Mouse (Mus musculus) cerebellum, adult 11-12 months (tissue): ENCODE data around the gene Got2.
"Not testable (repeated sequence)": the region's sequence is repeated elsewhere in the genome, so short reads cannot be mapped to it uniquely, and the experiment has no call there.

Source experiments
- DNase-seq: peaks from one replicate; pipeline ENCODE4 v3.0.0; 2022

Got2 gene

GRCm38 (mm10) chr8:95864851-95865250, 23.5 kb downstream of the Got2 start:
- DNase-seq = not testable (repeated sequence)

- not testable (repeated sequence) for DNase-seq
Observed at GRCm38 (mm10) chr8:95863761-95864440, 24.4 kb downstream of the Got2 start.

- no peak for DNase-seq
Observed at GRCm38 (mm10) chr8:95854174-95854573, 34.2 kb downstream of the Got2 start.

GRCm38 (mm10) chr8:95853102-95853843, 35.1 kb downstream of the Got2 start, which contains the start of gene Slc38a7:
Gene Slc38a7 (minus strand): TSS chr8:95853539.
- peak; percentile 79 for DNase-seq

GRCm38 (mm10) chr8:95852290-95852689, 36.1 kb downstream of the Got2 start:
- DNase-seq = peak; percentile 29

GRCm38 (mm10) chr8:95850326-95850725, 38.0 kb downstream of the Got2 start:
- no peak for DNase-seq

GRCm38 (mm10) chr8:95848734-95849464, 39.4 kb downstream of the Got2 start:
- DNase-seq = no peak

- DNase-seq = no peak
Observed at GRCm38 (mm10) chr8:95848061-95848551, 40.2 kb downstream of the Got2 start.

- DNase-seq = no peak
Observed at GRCm38 (mm10) chr8:95845026-95845425, 43.3 kb downstream of the Got2 start.

GRCm38 (mm10) chr8:95843968-95844367, 44.4 kb downstream of the Got2 start:
- no peak for DNase-seq

- no peak for DNase-seq
Observed at GRCm38 (mm10) chr8:95841436-95841835, 46.9 kb downstream of the Got2 start.

GRCm38 (mm10) chr8:95839289-95839688, 49.1 kb downstream of the Got2 start:
- DNase-seq = no peak

- no peak for DNase-seq
Observed at GRCm38 (mm10) chr8:95837266-95837665, 51.1 kb downstream of the Got2 start.

- DNase-seq = no peak
Observed at GRCm38 (mm10) chr8:95835891-95836290, 52.5 kb downstream of the Got2 start.

GRCm38 (mm10) chr8:95833435-95833984, 54.8 kb downstream of the Got2 start:
- DNase-seq = no peak

GRCm38 (mm10) chr8:95832603-95833434, 55.5 kb downstream of the Got2 start:
- peak; percentile 66 for DNase-seq

GRCm38 (mm10) chr8:95830144-95830543, 58.2 kb downstream of the Got2 start:
- no peak for DNase-seq

- DNase-seq = not testable (repeated sequence)
Observed at GRCm38 (mm10) chr8:95825162-95825561, 63.2 kb downstream of the Got2 start, which contains the start of gene Sap18b. Gene Sap18b (plus strand): TSS chr8:95825346.

GRCm38 (mm10) chr8:95822699-95823098, 65.6 kb downstream of the Got2 start:
- DNase-seq = no peak

GRCm38 (mm10) chr8:95822096-95822495, 66.3 kb downstream of the Got2 start:
- no peak for DNase-seq

- no peak for DNase-seq
Observed at GRCm38 (mm10) chr8:95821266-95821665, 67.1 kb downstream of the Got2 start.

GRCm38 (mm10) chr8:95818211-95818610, 70.1 kb downstream of the Got2 start:
- DNase-seq = no peak
